Mouse (Mus musculus): ENCODE data around the gene Trpv3.

GRCm38 (mm10) chr11:73274821-73275220, 7.6 kb downstream of the Trpv3 start:
- no peak for TF ChIP-seq POLR2A (IDR thresholded peaks at IDR 0.05; ENCODE audit: borderline replicate concordance, low read depth, low read length)
- no peak for TF ChIP-seq CTCF (IDR thresholded peaks at IDR 0.05; ENCODE audit: low read depth, low read length)

Measured in bone marrow macrophage, adult 2 months (primary cell).